Mouse (Mus musculus) ZHBTc4 (cell line): ENCODE results near the gene Tmcc3.
A peak's percentile ranks its signal among the peaks of the same experiment; 100 is the strongest.
"Not testable (repeated sequence)": the region's sequence is repeated elsewhere in the genome, so short reads cannot be mapped to it uniquely, and the experiment has no call there.

Source experiments
- DNase-seq: peaks from one replicate; pipeline ENCODE4 v3.0.0-alpha.2; 2011; ENCODE audit warnings: low read depth, low spot score

Tmcc3 gene

GRCm38 (mm10) chr10:94575958-94576357, 264.2 kb downstream of the Tmcc3 start:
- no peak for DNase-seq

- no peak for DNase-seq
Measured at GRCm38 (mm10) chr10:94578870-94579269, 267.1 kb downstream of the Tmcc3 start.

GRCm38 (mm10) chr10:94581384-94581783, 269.6 kb downstream of the Tmcc3 start:
- no peak for DNase-seq

- no peak for DNase-seq
Measured at GRCm38 (mm10) chr10:94583714-94584113, 272.0 kb downstream of the Tmcc3 start.

GRCm38 (mm10) chr10:94584851-94585359, 273.2 kb downstream of the Tmcc3 start:
- DNase-seq = no peak

- no peak for DNase-seq
Measured at GRCm38 (mm10) chr10:94585819-94586218, 274.1 kb downstream of the Tmcc3 start.

- DNase-seq = peak; percentile 65
Measured at GRCm38 (mm10) chr10:94588976-94589375, 277.2 kb downstream of the Tmcc3 start.

- DNase-seq = no peak
Measured at GRCm38 (mm10) chr10:94595705-94596104, 284.0 kb downstream of the Tmcc3 start.

- not testable (repeated sequence) for DNase-seq
Measured at GRCm38 (mm10) chr10:94599846-94600245, 288.1 kb downstream of the Tmcc3 start.

- DNase-seq = no peak
Measured at GRCm38 (mm10) chr10:94601034-94601433, 289.3 kb downstream of the Tmcc3 start.

GRCm38 (mm10) chr10:94605491-94605890, 293.7 kb downstream of the Tmcc3 start:
- no peak for DNase-seq

- peak; percentile 87 for DNase-seq
Measured at GRCm38 (mm10) chr10:94609309-94609777, 297.6 kb downstream of the Tmcc3 start.

GRCm38 (mm10) chr10:94611228-94611968, 299.6 kb downstream of the Tmcc3 start:
- DNase-seq = no peak

- no peak for DNase-seq
Measured at GRCm38 (mm10) chr10:94611969-94612440, 300.3 kb downstream of the Tmcc3 start.

GRCm38 (mm10) chr10:94619586-94619985, 307.8 kb downstream of the Tmcc3 start:
- no peak for DNase-seq

- DNase-seq = no peak
Measured at GRCm38 (mm10) chr10:94620561-94620960, 308.8 kb downstream of the Tmcc3 start.

GRCm38 (mm10) chr10:94621420-94622225, 309.9 kb downstream of the Tmcc3 start:
- no peak for DNase-seq

- no peak for DNase-seq
Measured at GRCm38 (mm10) chr10:94622281-94622680, 310.5 kb downstream of the Tmcc3 start.

GRCm38 (mm10) chr10:94622828-94623227, 311.1 kb downstream of the Tmcc3 start:
- DNase-seq = no peak

GRCm38 (mm10) chr10:94623617-94624016, 311.9 kb downstream of the Tmcc3 start:
- peak; percentile 87 for DNase-seq

- DNase-seq = no peak
Measured at GRCm38 (mm10) chr10:94625036-94625435, 313.3 kb downstream of the Tmcc3 start.

- no peak for DNase-seq
Measured at GRCm38 (mm10) chr10:94625606-94626005, 313.9 kb downstream of the Tmcc3 start.
